Mouse (Mus musculus) myocyte (in vitro differentiated cells): Measurements from ENCODE around the gene Nap1l4.

Experiments used
- E2F4 ChIP-seq: IDR thresholded peaks from one replicate; pipeline ENCODE4 v1.6.1; 2011; ENCODE audit warnings: mild to moderate bottlenecking, control low read depth, moderate library complexity; ENCODE audit not compliant: insufficient read depth
- SRF ChIP-seq: IDR thresholded peaks from one replicate; pipeline ENCODE4 v1.6.1; 2011; ENCODE audit warnings: low read depth; ENCODE audit not compliant: control insufficient read depth, insufficient read length
- USF1 ChIP-seq: IDR thresholded peaks from one replicate; pipeline ENCODE4 v1.6.1; 2011; ENCODE audit warnings: low read depth, mild to moderate bottlenecking, control low read depth, moderate library complexity

DNA sequence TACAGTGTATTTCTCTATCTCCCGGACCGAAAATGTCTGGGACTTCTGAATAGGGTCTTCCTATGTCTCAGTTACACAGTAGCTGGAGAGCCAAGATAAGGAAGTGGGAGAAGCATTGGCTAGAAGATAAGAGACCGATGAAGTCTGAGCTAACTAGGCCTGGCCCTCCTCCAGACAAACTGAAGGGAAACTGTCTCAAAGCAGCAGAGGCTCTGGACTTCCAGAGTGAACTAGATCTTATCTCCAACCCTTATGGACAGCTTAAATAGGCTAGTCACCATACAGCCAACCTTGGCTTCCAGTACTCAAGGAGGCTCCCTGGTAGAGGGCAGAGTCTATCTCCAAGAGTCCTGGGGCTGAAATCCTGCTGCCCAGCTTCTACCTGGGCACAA, 16.7 kb upstream of the Nap1l4 start:
- TF ChIP-seq SRF (no peak), USF1 (no peak), E2F4 (no peak)
